Mouse (Mus musculus): Measurements from ENCODE around the gene 6820408C15Rik. TPM values are rescaled to one million over a fixed set of nuclear protein-coding genes. Genes with fewer than 3 reads are reported as not detected.

Gene 6820408C15Rik
- total RNA-seq, 2 experiments from 2014 or later: 0.37 to 0.56 TPM

- no peak for DNase-seq (ENCODE audit: low spot score in 2 of 2)
Observed at GRCm38 (mm10) chr2:152464570-152465150, 49.3 kb downstream of the 6820408C15Rik start, which contains the start of gene Defb23. Gene Defb23, minus strand, starts transcription at chr2:152464620.

GRCm38 (mm10) chr2:152470973-152471372 is 55.6 kb downstream of the 6820408C15Rik start:
- DNase-seq (ENCODE audit: low spot score in 2 of 2): no peak

- DNase-seq (ENCODE audit: low spot score in 2 of 2): no peak
Observed at GRCm38 (mm10) chr2:152472434-152472833, 57.0 kb downstream of the 6820408C15Rik start.

- no peak for DNase-seq (ENCODE audit: low spot score in 2 of 2)
Observed at GRCm38 (mm10) chr2:152476763-152477162, 61.4 kb downstream of the 6820408C15Rik start, which contains the start of gene Defb20. Gene Defb20, plus strand, starts transcription at chr2:152477063.

- DNase-seq (ENCODE audit: low spot score in 2 of 2): no peak
Observed at GRCm38 (mm10) chr2:152480881-152481280, 65.5 kb downstream of the 6820408C15Rik start.

- no peak for DNase-seq (ENCODE audit: low spot score in 2 of 2)
Observed at GRCm38 (mm10) chr2:152481726-152482125, 66.3 kb downstream of the 6820408C15Rik start.

GRCm38 (mm10) chr2:152487024-152487423 is 71.6 kb downstream of the 6820408C15Rik start:
- no peak for DNase-seq (ENCODE audit: low spot score in 2 of 2)

GRCm38 (mm10) chr2:152490038-152490437 is 74.7 kb downstream of the 6820408C15Rik start, which contains the start of gene Defb22:
Gene Defb22, minus strand, starts transcription at chr2:152490138.
- no peak for DNase-seq (ENCODE audit: low spot score in 2 of 2)

- no peak for DNase-seq (ENCODE audit: low spot score in 2 of 2)
Observed at GRCm38 (mm10) chr2:152493151-152493550, 77.8 kb downstream of the 6820408C15Rik start.

Other genes with a start within 250 kb of the 6820408C15Rik start
- gene Csnk2a1, start 188.7 kb upstream of the 6820408C15Rik start, total RNA-seq (2021): 100 to 1,000 TPM; 103 to 106 TPM
- gene Tbc1d20, start 121.8 kb upstream of the 6820408C15Rik start, total RNA-seq (2021): 100 to 1,000 TPM in 1 of 2 experiments, 10 to 100 TPM in 1; 93.0 to 101 TPM
- 100 to 1,000 TPM; 139 TPM for gene Rbck1, start 82.9 kb upstream of the 6820408C15Rik start, total RNA-seq (2021)
- gene Trib3, start 71.6 kb upstream of the 6820408C15Rik start, total RNA-seq (2021): 1 to 10 TPM; 4.3 to 4.9 TPM
- gene Nrsn2, start 38.9 kb upstream of the 6820408C15Rik start, total RNA-seq (2021): 1 to 10 TPM; 4.4 to 4.5 TPM
- gene Sox12, start 17.5 kb upstream of the 6820408C15Rik start, total RNA-seq (2021): 10 to 100 TPM; 50.9 to 51.1 TPM
- gene Zcchc3, start 560 bp upstream of the 6820408C15Rik start, total RNA-seq (2021): 10 to 100 TPM; 18.5 to 20.2 TPM
- not detected for gene Defb23, start 49.0 kb downstream of the 6820408C15Rik start, total RNA-seq (2021)
- not detected for gene Defb20, start 61.5 kb downstream of the 6820408C15Rik start, total RNA-seq (2021)
- not detected for gene Defb22, start 74.6 kb downstream of the 6820408C15Rik start, total RNA-seq (2021)
- gene Defb26, start 96.1 kb downstream of the 6820408C15Rik start, total RNA-seq (2021): not detected
- not detected for gene Defb28, start 102.7 kb downstream of the 6820408C15Rik start, total RNA-seq (2021)
- gene Defb29, start 124.5 kb downstream of the 6820408C15Rik start, total RNA-seq (2021): not detected
- gene Gm17416, start 153.8 kb downstream of the 6820408C15Rik start, total RNA-seq (2021): not detected
- gene Defb21, start 157.2 kb downstream of the 6820408C15Rik start, total RNA-seq (2021): not detected
- 10 to 100 TPM in 1 of 2 experiments, 1 to 10 TPM in 1; 8.3 to 10.2 TPM for gene Defb19, start 164.7 kb downstream of the 6820408C15Rik start, total RNA-seq (2021)
- not detected for gene Defb45, start 183.8 kb downstream of the 6820408C15Rik start, total RNA-seq (2021)
- gene Defb36, start 188.7 kb downstream of the 6820408C15Rik start, total RNA-seq (2021): 1 to 10 TPM; 2.0 to 2.3 TPM
- 1 to 10 TPM; 2.4 to 2.8 TPM for gene Defb25, start 207.5 kb downstream of the 6820408C15Rik start, total RNA-seq (2021)
- gene Rem1, start 211.4 kb downstream of the 6820408C15Rik start, total RNA-seq (2021): 10 to 100 TPM; 11.5 to 17.9 TPM